Mouse (Mus musculus): ENCODE results near the gene Hoxd12.

The Hoxd12 gene

GRCm38 (mm10) chr2:74682796-74683195, 8.0 kb downstream of the Hoxd12 start:
- no peak for DNase-seq

- DNase-seq: no peak
Observed at GRCm38 (mm10) chr2:74683471-74683951, 8.7 kb downstream of the Hoxd12 start.

GRCm38 (mm10) chr2:74684106-74684505, 9.3 kb downstream of the Hoxd12 start:
- DNase-seq: no peak

GRCm38 (mm10) chr2:74685059-74685603, 10.3 kb downstream of the Hoxd12 start:
- no peak for DNase-seq

GRCm38 (mm10) chr2:74686301-74686987, 11.6 kb downstream of the Hoxd12 start:
- peak; percentile 50 to 64 for DNase-seq

GRCm38 (mm10) chr2:74686988-74687697, 12.3 kb downstream of the Hoxd12 start:
- no peak for DNase-seq

GRCm38 (mm10) chr2:74687698-74688555, 13.1 kb downstream of the Hoxd12 start:
- DNase-seq: no peak

GRCm38 (mm10) chr2:74688795-74689573, 14.2 kb downstream of the Hoxd12 start:
- no peak for DNase-seq

- DNase-seq: no peak
Observed at GRCm38 (mm10) chr2:74689574-74690337, 14.9 kb downstream of the Hoxd12 start.

- DNase-seq: no peak
Observed at GRCm38 (mm10) chr2:74690338-74690716, 15.5 kb downstream of the Hoxd12 start.

GRCm38 (mm10) chr2:74691022-74691951, 16.5 kb downstream of the Hoxd12 start, which contains the start of gene Hoxd10:
Gene Hoxd10, plus strand, starts transcription at chr2:74691924.
- DNase-seq: no peak

- DNase-seq: no peak
Observed at GRCm38 (mm10) chr2:74691995-74692807, 17.4 kb downstream of the Hoxd12 start.

GRCm38 (mm10) chr2:74692808-74693431, 18.1 kb downstream of the Hoxd12 start:
- DNase-seq: no peak

GRCm38 (mm10) chr2:74693432-74693827, 18.6 kb downstream of the Hoxd12 start:
- no peak for DNase-seq

GRCm38 (mm10) chr2:74694066-74694465, 19.3 kb downstream of the Hoxd12 start:
- no peak for DNase-seq

- DNase-seq: no peak
Observed at GRCm38 (mm10) chr2:74695383-74695782, 20.6 kb downstream of the Hoxd12 start.

GRCm38 (mm10) chr2:74695813-74696430, 21.1 kb downstream of the Hoxd12 start:
- no peak for DNase-seq
